Mouse (Mus musculus): ENCODE results near the gene Gm49369. TPM values are rescaled to one million over a fixed set of nuclear protein-coding genes. Genes with fewer than 3 reads are reported as not detected.
"Not testable (repeated sequence)": the region's sequence is repeated elsewhere in the genome, so short reads cannot be mapped to it uniquely, and the experiment has no call there.

Gene Gm49369
- polyA plus RNA-seq, 3 experiments from 2014 or later = 0.63 to 1.9 TPM; not detected in 1

DNA sequence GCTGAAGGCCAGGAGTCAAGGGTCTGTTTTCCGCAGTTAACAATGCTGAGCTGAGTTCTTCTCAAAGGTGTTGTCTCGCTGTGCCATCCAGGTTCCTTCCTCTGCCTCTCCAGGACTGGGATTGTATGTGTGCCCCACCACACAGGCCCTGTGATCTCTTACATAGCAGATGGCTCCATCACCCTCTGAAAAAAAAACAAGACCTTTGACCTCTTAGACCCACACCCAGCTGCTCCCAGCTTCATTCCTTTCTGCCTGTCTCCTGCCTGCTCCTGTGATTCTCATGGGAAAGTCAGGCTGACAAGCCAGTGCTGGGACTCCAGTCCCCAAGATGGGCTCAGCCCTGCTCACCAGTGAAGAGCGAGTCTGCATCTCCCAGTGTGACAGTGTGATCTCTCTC lies 54.0 kb downstream of the Gm49369 start:
- no peak for ATAC-seq

DNA sequence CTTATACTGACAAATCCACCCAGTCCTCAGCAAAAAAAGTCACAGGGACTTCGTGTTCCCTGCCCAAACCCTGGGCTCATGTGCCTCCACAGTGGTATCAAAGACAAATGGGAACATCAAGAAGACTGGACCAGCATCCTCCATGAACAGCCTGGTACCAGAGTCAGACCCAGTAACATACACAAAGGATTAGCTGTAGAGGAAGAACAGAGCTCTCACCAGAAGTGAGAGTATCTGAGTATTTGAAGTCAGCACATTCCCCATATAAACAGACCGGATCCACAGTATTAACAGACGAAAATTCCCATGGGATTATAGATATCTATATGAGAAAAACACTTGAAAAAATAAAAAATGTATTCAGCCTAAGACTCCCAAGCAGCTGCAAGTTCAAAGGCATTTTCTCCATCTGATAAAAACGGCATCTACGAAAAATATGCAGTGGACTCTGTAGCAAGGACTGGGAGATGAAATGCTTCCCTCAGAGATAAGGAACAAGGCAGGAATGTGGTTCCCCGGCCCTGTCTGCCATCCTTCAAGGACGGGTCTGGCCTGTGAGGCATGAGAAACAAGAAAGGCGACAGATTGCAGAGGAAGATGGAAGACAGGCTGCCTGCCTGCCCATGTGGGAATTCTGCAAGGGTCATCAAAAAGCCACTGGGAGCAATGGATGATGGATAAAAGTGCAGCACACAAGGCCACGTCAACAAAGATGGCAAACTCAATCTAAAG lies 55.6 kb downstream of the Gm49369 start:
- ATAC-seq = no peak

DNA sequence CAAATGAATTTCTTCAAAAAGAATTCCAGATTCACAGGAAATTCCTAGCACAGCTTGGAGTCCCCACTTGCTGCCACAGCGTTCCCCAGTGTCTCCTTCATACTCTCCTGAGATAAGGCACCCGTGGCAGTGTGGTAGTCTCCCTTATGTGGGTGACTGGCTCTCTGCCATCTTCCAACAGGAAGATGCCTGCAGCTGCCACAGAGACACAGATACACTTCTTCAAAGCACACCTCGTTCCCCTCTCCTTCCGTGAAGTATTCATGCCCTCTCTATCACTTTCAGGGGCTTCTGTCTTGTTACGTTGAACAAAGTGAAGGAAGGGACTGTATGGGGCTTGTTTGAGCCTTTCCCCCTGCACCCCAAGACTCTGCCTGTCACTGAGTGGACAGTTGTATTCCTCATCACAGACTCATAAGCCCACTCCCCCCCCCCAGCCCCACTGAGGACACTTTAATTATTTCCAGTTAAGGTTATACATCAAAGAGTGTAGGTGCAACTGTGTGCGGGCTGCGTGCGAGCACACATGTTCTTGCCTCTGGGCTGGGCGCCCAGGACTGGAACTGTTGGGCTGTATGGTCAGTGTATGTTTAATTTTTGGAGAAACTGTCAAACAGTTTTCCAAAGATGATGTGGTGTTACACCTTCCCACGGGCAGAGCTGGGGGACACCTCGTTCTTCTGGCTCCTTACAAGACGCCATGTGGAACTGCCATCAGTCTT lies 58.9 kb downstream of the Gm49369 start:
- ATAC-seq = no peak

DNA sequence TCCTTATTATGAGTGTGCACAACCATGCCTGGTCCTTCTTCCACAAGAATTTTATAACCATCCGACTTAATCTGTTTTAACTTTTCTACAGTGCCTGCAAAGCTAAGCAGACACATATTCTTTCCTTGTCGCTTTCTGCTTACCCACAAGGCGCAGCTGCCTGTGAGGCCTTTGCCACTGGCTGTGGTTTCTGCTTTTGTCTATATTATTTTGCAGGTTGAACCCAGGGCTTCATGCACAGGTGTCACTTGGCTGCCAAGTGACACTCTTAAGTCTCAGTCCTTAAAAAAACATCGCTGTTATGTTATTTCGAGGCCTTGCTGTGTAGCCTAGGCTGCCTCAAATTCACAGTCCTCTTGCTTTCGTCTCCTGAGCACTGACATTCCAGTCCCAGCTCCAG lies 59.8 kb downstream of the Gm49369 start:
- no peak for ATAC-seq

DNA sequence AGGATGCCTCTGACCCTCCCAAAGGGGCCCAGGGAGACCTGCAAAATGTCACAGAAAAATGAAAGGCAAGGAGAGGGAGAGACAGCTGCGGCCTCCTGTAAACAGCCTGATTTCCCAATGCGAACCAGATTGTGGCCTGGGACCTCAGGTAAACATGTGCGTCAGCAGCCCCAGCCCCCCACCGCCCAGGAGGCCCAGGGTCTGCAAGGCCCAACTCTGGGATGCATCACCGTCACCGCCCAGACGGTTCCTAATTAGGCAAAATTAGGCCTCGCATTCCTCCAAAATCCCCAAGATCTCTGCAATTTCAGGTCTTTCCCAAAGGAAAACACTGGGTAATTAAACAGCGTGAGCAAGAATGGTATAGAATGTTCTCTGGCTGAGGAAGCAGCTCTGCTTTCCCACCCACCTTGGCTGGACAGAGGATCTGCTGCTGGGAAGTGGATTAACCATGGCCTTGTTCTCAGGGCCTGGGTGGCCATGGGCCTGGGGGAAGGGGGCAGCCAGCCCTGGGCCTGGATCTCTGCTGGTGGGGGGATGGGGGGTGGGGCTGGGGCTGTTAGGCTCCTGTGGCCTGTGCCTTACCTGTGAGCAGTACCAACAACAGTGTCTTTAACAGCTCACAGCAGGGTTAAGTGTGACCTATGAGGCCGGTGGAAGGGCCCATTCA lies 60.7 kb downstream of the Gm49369 start:
- not testable (repeated sequence) for ATAC-seq

Other genes with a start within 250 kb of the Gm49369 start
- gene Gm39115, start 246.6 kb downstream of the Gm49369 start, polyA plus RNA-seq (2017; shearing (Covaris generic)) = not detected
- gene Gm45337, start 238.1 kb downstream of the Gm49369 start, polyA plus RNA-seq (2017; shearing (Covaris generic)) = not detected
- not detected for gene Gm29735, start 225.6 kb downstream of the Gm49369 start, polyA plus RNA-seq (2017; shearing (Covaris generic))
- gene Gm4553, start 216.9 kb downstream of the Gm49369 start, polyA plus RNA-seq (2017; shearing (Covaris generic)) = not detected
- gene Krtap5-2, start 206.7 kb downstream of the Gm49369 start, polyA plus RNA-seq (2017; shearing (Covaris generic)) = not detected
- not detected for gene Gm10153, start 192.3 kb downstream of the Gm49369 start, polyA plus RNA-seq (2017; shearing (Covaris generic))
- not detected for gene Krtap5-3, start 181.3 kb downstream of the Gm49369 start, polyA plus RNA-seq (2017; shearing (Covaris generic))
- gene Gm7579, start 170.8 kb downstream of the Gm49369 start, polyA plus RNA-seq (2017; shearing (Covaris generic)) = not detected
- not detected for gene Krtap5-5, start 152.7 kb downstream of the Gm49369 start, polyA plus RNA-seq (2017; shearing (Covaris generic))
- not detected for gene Gm40460, start 141.6 kb downstream of the Gm49369 start, polyA plus RNA-seq (2017; shearing (Covaris generic))
- not detected for gene Gm2431, start 124.3 kb downstream of the Gm49369 start, polyA plus RNA-seq (2017; shearing (Covaris generic))
- not detected for gene Gm4559, start 108.3 kb downstream of the Gm49369 start, polyA plus RNA-seq (2017; shearing (Covaris generic))
- gene Krtap5-1, start 85.5 kb downstream of the Gm49369 start, polyA plus RNA-seq (2017; shearing (Covaris generic)) = not detected
- gene Krtap5-4, start 79.1 kb downstream of the Gm49369 start, polyA plus RNA-seq (2017; shearing (Covaris generic)) = not detected
- gene Ifitm10, start 8.9 kb downstream of the Gm49369 start, polyA plus RNA-seq (2017; shearing (Covaris generic)) = 1 to 10 TPM; 1.6 to 4.5 (median 1.9) TPM
- gene Ctsd, start 5.4 kb upstream of the Gm49369 start, polyA plus RNA-seq (2017; shearing (Covaris generic)) = 100 to 1,000 TPM; 259 to 561 (median 285) TPM
- not detected for gene Syt8, start 52.2 kb upstream of the Gm49369 start, polyA plus RNA-seq (2017; shearing (Covaris generic))
- gene Tnni2, start 59.1 kb upstream of the Gm49369 start, polyA plus RNA-seq (2017; shearing (Covaris generic)) = not detected
- gene Lsp1, start 78.1 kb upstream of the Gm49369 start, polyA plus RNA-seq (2017; shearing (Covaris generic)) = 1,000 to 10,000 TPM; 1,183 to 1,943 (median 1,210) TPM
- 1 to 10 TPM; 2.5 to 3.8 (median 2.8) TPM for gene Tnnt3, start 116.2 kb upstream of the Gm49369 start, polyA plus RNA-seq (2017; shearing (Covaris generic))
- gene Mrpl23, start 150.0 kb upstream of the Gm49369 start, polyA plus RNA-seq (2017; shearing (Covaris generic)) = 10 to 100 TPM in 1 of 3 experiments, 1 to 10 TPM in 1, under 1 TPM in 1; 0.26 to 24.2 (median 3.2) TPM